Mouse (Mus musculus) embryonic facial prominence, embryonic 15.5 days (tissue): ENCODE data around the gene Il25. TPM values are rescaled to one million over a fixed set of nuclear protein-coding genes. Genes with fewer than 3 reads are reported as not detected.
A peak's percentile ranks its signal among the peaks of the same experiment; 100 is the strongest.

Experiments
- ATAC-seq: fragments of 200-750 bp; cut with Nextera tagmentation; 2 replicates; pipeline ENCODE4 v1.8.0; 2017; ENCODE audit warnings: low read depth, moderate TSS enrichment; ENCODE audit not compliant: insufficient number of reproducible peaks, low FRiP score, low TSS enrichment
- H3K27ac ChIP-seq: fragments of 300-500 bp; sonication (generic); replicated peaks from 2 replicates; pipeline ENCODE4 v1.5.1; 2015; ENCODE audit warnings: mild to moderate bottlenecking, inconsistent platforms
- H3K27me3 ChIP-seq: fragments of 300-500 bp; sonication (generic); 2 replicates; pipeline ENCODE4 v1.6.1; 2015; ENCODE audit warnings: inconsistent platforms
- H3K36me3 ChIP-seq: fragments of 300-500 bp; sonication (generic); 2 replicates; pipeline ENCODE4 v1.6.1; 2015; ENCODE audit warnings: mild to moderate bottlenecking, inconsistent platforms
- H3K4me1 ChIP-seq: fragments of 300-500 bp; sonication (generic); 2 replicates; pipeline ENCODE4 v1.6.1; 2015; ENCODE audit warnings: inconsistent platforms
- H3K4me2 ChIP-seq: fragments of 300-500 bp; sonication (generic); replicated peaks from 2 replicates; pipeline ENCODE4 v1.6.1; 2015; ENCODE audit warnings: mild to moderate bottlenecking, inconsistent platforms
- H3K4me3 ChIP-seq: fragments of 300-500 bp; sonication (generic); replicated peaks from 2 replicates; pipeline ENCODE4 v1.5.1; 2015; ENCODE audit warnings: mild to moderate bottlenecking, inconsistent platforms
- H3K9ac ChIP-seq: fragments of 300-500 bp; sonication (generic); 2 replicates; pipeline ENCODE4 v1.6.1; 2015; ENCODE audit warnings: inconsistent platforms
- H3K9me3 ChIP-seq: fragments of 300-500 bp; sonication (generic); replicated peaks from 2 replicates; pipeline ENCODE4 v1.6.1; 2016; ENCODE audit warnings: inconsistent platforms
- WGBS: fragments of 180-500 bp; shearing (Covaris S2); methylation state at CpG from one replicate; pipeline ENCODE4 v1.1.7; 2015; 5-methylcytosine and 5-hydroxymethylcytosine counted together
- polyA plus RNA-seq: library from polyadenylated mRNA; unstranded; fragments of >200 nt; fragmentation: Nextera tagmentation; extraction: Ambion mirVana; gene quantifications from 2 replicates; pipeline ENCODE4 v1.2.1, GENCODE M21; 2015

Gene Il25
- polyA plus RNA-seq, 1 experiment from 2014 or later = 0.47 TPM

DNA sequence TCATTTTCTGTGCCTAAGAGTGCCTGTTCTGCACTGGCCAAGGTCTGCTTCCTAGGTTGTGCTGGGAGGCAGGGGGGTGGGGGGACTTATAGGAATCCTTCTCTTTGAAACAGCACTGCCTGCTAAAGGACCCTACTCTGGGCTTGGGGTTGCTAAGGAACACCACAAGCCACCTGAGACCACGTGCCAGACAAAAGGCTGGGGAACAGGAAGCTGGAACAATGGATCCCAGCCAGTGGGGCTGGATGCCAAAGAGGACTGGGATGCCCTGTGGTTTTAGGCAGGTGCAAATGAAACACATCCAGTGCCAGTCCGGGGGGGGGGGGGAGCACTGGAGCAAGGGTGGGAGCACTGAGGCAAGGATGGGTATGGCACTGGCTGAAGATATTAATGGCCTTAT, 2.1 kb upstream of the Il25 start:
- H3K27me3 ChIP-seq = 0 out of 2 replicates have a peak, but pooled peaks cover 3% of the 10 kb centered on the region
- WGBS = 22% methylated on average over 2 of the region's 2 CpGs
- H3K4me1 ChIP-seq = peaks cover 44% of the 10 kb centered on the region
- H3K4me2 ChIP-seq = no peak overlapping the region
- no peaks in the 10 kb centered on the region for H3K36me3 ChIP-seq
- no peaks in the 10 kb centered on the region for H3K9me3 ChIP-seq
- no peak for ATAC-seq
- H3K27ac ChIP-seq = no peak overlapping the region
- H3K9ac ChIP-seq = no peak overlapping the region
- H3K4me3 ChIP-seq = no peak overlapping the region

DNA sequence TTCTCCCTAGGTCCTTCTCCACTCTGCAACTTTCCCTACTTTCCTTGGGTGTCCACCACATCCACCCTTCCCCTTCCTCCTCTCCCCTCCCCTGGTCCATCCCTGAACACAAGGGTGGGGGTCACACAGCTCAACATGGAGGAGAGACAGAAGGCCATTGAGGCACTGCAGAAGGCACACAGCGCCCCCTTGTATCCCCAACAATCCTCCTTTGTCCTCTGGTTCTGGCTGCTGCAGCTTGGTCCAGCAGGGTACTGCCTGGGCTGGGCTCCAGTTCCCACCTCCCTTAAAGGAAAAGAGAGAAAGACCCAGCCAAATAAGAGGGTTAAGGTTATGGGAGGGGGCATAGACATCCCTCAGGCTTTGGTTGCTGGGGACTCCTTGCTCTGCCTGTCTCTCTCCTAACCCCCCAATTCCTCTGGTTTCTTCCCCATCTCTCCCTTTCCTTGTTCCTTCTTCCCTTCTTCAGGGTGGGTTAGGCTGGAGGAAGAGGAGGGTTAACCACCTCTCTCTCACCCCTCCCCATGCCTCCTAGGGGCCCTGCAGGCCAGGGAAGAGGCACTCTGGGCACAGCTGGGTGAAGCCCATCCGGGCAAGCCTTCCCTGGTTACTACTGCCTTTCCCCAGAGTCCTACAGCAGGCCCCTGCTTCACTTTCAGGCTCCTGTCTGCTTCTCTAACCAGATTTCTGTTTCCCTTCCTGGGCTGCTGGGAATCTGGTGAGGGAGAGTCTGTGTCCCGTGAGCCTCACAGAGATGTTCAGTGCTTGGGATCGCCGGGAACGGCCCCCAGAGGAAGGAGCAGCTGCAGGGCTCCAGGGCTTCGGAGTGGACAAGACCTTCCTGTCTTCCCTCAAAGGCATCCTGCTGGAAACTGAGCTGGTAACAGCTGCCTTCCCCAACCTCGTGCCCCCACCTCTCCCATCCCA, 3.7 kb downstream of the Il25 start, which contains the start of gene Cmtm5:
Gene Cmtm5 (plus strand): TSS at position 358 of the 927 bp plus-strand sequence.
- Histone ChIP-seq H3K4me2 (peak within 1 kb of the TSS; percentile 15; the same call in 1 of the 2 replicates), H3K9me3 (no peaks in the 10 kb centered on the region), H3K4me1 (peaks cover 20% of the 10 kb centered on the region), H3K27ac (peak within 1 kb of the TSS; percentile 84), H3K27me3 (0 out of 2 replicates have a peak, but pooled peaks cover 3% of the 10 kb centered on the region), H3K9ac (no peak within 1 kb of the TSS), H3K4me3 (peak within 1 kb of the TSS; percentile 8; the same call in 1 of the 2 replicates), H3K36me3 (no peaks in the 10 kb centered on the region)
- WGBS = 15% methylated on average over 8 of the region's 8 CpGs
- peak; percentile 46 for ATAC-seq

DNA sequence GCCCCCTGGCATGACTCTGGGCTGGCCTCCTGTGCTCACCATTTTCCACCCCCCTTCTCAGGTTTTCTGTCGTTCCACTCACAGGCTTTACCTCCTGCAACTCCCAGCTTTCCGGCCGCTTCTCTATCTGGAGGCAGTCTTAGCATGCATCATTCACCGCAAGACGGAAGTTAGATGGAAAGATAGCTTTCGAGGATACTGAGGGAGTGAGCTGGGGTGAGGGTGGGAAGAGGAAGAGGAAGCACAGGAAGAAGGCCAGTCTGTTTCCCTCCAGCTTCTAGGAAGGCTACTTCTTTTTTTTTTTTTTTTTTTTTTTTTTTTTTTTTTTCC, 4.3 kb downstream of the Il25 start:
- Histone ChIP-seq H3K36me3 (no peaks in the 10 kb centered on the region), H3K4me2 (0 out of 2 replicates have a peak overlapping the region, but pooled peaks have one; percentile 15), H3K4me1 (peaks cover 24% of the 10 kb centered on the region), H3K27ac (peak overlapping the region; percentile 84), H3K27me3 (0 out of 2 replicates have a peak, but pooled peaks cover 3% of the 10 kb centered on the region), H3K9me3 (no peaks in the 10 kb centered on the region), H3K4me3 (peak overlapping the region; percentile 8; the same call in 1 of the 2 replicates), H3K9ac (no peak overlapping the region)
- WGBS = 21% methylated on average over 6 of the region's 6 CpGs
- ATAC-seq = no peak

DNA sequence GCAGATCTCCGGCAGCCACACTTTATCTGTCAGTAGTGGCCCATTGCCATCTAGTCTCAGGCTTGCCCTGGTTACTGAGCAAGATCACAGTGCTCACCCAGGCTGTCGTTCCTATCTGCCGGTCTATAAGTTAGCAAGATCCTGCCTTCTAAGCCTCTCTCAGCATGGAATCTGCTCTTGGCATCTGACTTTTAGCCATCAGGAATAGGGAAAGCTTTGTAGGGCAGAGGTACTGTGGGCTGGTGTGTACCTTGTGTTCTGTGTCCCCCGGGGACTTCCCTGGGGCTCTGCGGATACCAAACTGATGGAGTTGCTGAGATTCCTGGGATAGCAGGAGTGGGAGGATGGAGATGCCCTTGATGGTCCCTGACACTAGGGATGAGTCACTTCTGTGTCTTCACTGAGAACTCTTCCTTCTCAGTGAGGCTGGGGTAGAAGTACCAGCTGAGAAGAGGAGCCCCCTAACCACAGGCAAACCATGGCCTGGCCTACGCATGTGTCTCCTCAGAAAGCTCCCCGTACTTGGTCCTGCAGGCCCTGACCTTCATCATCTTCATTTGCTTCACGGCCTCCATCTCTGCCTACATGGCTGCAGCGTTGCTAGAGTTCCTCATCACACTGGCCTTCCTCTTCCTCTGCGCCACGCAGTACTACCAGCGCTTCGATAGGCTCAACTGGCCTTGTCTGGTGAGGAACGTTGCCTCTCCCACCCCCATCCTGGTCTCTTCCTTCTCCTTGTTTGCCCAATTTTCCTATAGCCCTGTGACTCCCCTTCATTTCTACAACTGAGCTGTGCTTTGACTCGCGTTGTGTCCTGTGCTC, 5.1 kb downstream of the Il25 start:
- Histone ChIP-seq H3K4me2 (no peak overlapping the region), H3K4me1 (peaks cover 22% of the 10 kb centered on the region), H3K4me3 (no peak overlapping the region), H3K27ac (no peak overlapping the region), H3K9ac (no peak overlapping the region), H3K9me3 (no peaks in the 10 kb centered on the region), H3K27me3 (0 out of 2 replicates have a peak, but pooled peaks cover 3% of the 10 kb centered on the region), H3K36me3 (no peaks in the 10 kb centered on the region)
- 86% methylated on average over 16 of the region's 16 CpGs for WGBS
- ATAC-seq = no peak

DNA sequence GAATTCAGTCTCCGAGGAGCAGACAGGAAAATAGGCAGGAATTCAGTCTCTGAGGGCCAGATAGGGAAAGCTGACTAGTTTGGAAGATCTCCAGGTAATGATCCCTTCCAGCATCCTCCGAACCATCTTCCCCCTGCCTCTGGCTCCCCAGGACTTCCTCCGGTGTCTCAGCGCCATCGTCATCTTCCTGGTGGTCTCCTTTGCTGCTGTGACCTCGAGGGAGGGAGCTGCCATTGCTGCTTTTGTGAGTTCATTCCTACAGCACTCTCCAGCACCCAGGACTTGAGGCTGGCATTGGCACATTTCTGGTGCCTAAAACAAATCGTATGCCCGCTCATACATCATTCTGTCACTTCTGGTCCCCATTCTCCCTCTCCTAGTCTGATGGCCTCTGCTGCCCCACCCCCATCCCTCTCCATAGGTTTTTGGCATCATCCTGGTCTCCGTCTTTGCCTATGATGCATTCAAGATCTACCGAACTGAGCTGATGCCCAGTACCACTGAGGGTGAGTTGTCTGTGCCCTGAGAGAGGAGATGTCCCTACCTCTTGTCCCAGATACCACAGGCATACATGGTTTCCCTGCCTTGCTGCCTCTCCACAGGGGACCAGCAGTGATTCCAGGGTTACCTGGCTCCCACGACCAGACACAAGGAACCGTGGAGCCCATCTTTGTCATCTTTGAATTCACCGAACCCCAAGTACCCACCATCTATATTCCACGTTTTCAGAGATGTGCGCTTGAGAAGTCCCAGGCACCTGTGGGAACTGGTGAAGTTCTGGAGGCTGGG, 6.1 kb downstream of the Il25 start:
- Histone ChIP-seq H3K4me3 (no peak overlapping the region), H3K27ac (no peak overlapping the region), H3K27me3 (0 out of 2 replicates have a peak, but pooled peaks cover 3% of the 10 kb centered on the region), H3K4me2 (no peak overlapping the region), H3K9me3 (no peaks in the 10 kb centered on the region), H3K9ac (no peak overlapping the region), H3K4me1 (peaks cover 13% of the 10 kb centered on the region; the same call in 1 of the 2 replicates), H3K36me3 (no peaks in the 10 kb centered on the region)
- 80% methylated on average over 15 of the region's 15 CpGs for WGBS
- ATAC-seq = no peak

DNA sequence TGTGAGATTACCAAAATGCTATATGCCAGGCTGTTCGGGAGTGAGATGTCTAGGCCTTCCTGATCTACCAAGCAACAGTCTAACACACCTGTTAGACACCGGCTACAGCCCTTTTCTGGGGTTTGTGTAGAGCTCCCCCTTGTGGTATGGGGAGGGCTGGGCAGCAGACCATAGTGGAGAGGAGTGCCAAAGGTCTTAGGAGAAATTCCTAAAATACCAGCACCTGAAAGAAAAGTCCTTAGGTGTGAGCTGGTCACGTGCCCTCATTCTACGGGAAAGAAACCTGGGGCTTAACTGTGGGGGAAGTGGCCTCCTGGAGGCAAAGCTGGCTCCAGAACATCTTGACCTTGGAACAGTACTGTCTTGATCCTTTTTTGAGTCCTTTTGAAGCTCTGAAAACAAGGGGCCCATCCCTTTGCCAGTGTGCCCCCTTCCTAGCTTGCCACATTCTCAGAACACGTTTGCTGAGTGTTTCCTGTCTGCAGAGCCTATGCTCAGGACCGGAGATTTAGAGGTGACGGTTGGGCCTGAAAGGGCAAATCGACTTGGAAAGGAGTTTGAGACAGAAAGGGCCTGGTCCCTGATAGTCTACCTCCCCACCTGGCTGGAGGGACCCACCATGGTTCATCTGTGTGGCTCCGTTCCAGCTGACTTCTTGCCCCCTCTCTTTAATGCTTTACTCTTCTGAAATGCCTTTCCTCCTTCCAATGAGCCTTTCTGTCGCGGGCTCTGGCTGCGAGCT, 7.1 kb downstream of the Il25 start:
- 51% methylated on average over 12 of the region's 12 CpGs for WGBS
- no peak for ATAC-seq
- Histone ChIP-seq H3K9ac (no peak overlapping the region), H3K9me3 (no peaks in the 10 kb centered on the region), H3K4me1 (peaks cover 13% of the 10 kb centered on the region; the same call in 1 of the 2 replicates), H3K4me3 (no peak overlapping the region), H3K36me3 (no peaks in the 10 kb centered on the region), H3K27me3 (0 out of 2 replicates have a peak, but pooled peaks cover 3% of the 10 kb centered on the region), H3K27ac (no peak overlapping the region), H3K4me2 (no peak overlapping the region)

DNA sequence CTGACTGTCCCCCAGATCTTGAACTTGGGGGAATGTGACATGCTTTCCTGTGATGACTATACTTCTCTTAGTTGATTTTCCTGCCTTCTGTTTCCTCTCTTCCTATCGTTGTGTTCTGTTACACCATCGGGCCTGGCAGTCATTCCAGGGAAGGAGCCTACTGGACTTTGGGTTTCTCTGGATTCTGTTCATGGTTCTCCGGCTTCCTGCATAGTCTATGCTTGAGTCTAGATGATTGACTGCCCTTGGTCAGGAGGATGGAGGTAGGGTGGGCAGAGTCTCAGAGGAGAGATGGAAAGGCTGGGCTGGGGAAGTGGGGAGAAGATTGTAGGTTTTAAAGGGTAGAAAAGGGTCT, 7.7 kb downstream of the Il25 start:
- H3K4me2 ChIP-seq = no peak overlapping the region
- no peaks in the 10 kb centered on the region for H3K36me3 ChIP-seq
- 0 out of 2 replicates have a peak, but pooled peaks cover under 1% of the 10 kb centered on the region for H3K27me3 ChIP-seq
- no peak for ATAC-seq
- H3K27ac ChIP-seq = no peak overlapping the region
- peaks cover 13% of the 10 kb centered on the region; the same call in 1 of the 2 replicates for H3K4me1 ChIP-seq
- H3K9ac ChIP-seq = no peak overlapping the region
- WGBS = 74% methylated on average over 3 of the region's 3 CpGs
- no peak overlapping the region for H3K4me3 ChIP-seq
- no peaks in the 10 kb centered on the region for H3K9me3 ChIP-seq

DNA sequence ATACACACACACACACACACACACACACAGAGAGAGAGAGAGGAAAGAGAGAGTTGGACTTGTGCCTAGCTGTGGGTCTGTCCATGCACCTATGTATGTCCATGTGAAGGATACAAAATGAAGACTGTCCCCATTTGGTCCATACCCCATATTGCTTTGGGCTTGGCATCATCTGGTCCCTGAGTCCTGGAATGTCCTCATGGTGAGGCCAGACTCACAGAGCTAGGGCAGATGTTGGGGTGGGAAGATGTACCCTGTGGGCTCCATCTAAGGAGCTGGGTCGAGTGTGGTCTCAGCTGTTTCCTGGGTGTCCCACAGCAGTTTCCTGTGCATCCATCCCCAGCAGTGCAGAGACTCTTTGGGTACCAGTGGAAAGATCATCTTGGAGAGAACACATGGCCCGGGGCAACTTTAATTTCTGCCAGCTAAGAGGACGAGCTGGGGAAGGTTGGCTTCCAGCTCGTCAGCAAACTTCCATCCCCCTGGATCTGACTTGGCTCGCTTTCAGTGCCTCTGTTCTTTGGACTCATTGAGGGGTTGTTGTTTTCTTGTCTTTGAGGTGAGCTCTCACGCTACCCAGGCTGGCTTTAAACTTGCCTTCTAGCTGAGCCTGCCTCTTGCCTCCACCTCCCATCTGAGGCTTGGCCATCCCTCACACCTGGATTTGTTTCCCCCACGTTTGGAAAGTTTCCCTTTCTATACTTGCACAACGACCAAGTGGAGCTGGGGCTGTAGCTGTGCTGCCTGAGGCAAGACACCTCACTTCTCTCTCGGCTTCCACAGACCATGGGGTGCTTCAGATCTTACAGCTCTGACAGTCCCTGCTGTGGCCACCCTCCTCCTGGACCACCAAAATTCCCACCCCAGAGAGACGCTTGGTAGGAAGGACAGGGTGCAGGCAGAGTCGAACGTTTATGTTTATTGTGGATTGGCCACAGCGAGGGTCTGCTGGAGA, 8.8 kb downstream of the Il25 start:
- Histone ChIP-seq H3K36me3 (no peaks in the 10 kb centered on the region), H3K4me1 (peaks cover 8% of the 10 kb centered on the region; the same call in 1 of the 2 replicates), H3K4me3 (no peak overlapping the region), H3K9me3 (no peaks in the 10 kb centered on the region), H3K27me3 (no peaks in the 10 kb centered on the region), H3K27ac (no peak overlapping the region), H3K9ac (no peak overlapping the region), H3K4me2 (no peak overlapping the region)
- ATAC-seq = no peak
- WGBS = 48% methylated on average over 13 of the region's 13 CpGs

DNA sequence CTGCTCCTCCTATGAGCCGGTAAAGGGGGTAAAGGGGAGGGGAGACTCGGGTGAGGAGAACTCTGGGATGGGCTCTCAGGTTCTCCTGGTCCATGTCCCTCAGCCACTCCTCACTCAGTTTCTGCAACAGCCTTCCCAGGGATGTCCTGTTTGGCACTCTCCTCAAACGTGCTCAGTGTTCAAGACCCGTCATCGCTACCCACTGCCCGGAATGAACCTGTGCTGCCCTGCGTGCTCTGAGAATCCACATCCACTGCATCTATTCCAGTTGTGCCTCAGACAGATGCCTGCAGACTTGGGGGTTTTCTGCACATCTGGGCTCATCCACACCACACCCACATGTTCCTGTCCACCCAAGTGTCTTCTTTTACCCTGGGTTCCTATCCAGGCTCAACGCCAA, 10.0 kb downstream of the Il25 start:
- 88% methylated on average over 8 of the region's 8 CpGs for WGBS
- no peak for ATAC-seq
- Histone ChIP-seq H3K9me3 (no peaks in the 10 kb centered on the region), H3K9ac (no peak overlapping the region), H3K36me3 (no peaks in the 10 kb centered on the region), H3K4me1 (0 out of 2 replicates have a peak, but pooled peaks cover 3% of the 10 kb centered on the region), H3K27ac (no peak overlapping the region), H3K4me2 (no peak overlapping the region), H3K4me3 (no peak overlapping the region), H3K27me3 (no peaks in the 10 kb centered on the region)
